Mouse (Mus musculus): Measurements from ENCODE around the gene Obox1. TPM values are rescaled to one million over a fixed set of nuclear protein-coding genes. Genes with fewer than 3 reads are reported as not detected.
"Not testable (repeated sequence)": the region's sequence is repeated elsewhere in the genome, so short reads cannot be mapped to it uniquely, and the experiment has no call there.

Gene Obox1
- not detected in 2 replicates for polyA plus RNA-seq (2011; ENCODE audit: insufficient read length, low read depth, missing spikeins)

DNA sequence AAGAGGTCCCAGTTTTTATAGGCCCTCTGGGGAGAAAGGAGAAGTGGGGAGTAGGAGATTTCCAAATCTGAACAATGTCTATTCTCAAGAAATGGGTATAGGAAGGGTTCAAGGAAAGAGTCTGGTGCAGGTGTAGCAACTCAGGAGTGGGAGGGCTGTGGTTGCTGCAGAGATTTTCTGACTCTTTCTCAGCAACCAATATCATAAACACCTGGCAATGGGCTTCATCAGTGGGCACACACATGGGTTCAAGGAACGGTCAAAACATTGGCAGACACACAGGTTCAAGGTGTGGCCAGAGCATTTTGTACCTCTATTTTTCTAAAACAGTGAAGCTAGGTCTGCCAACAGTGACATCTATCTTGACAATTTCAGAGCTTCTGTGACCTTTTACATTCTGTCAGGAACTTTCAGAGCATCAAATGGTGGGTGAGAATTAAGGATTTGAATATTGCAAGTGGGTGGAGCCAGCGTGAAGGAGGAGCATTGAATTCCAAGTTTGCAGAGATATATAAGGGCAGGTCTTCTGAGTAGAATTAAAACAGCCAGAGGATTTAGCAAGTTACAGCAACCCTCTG lies at the start of gene Obox1, which contains the start of gene Obox2:
Obox1 (plus strand) TSS at position 528 of the 578 bp plus-strand sequence.
Obox2 (plus strand) TSS at position 301 of the 578 bp plus-strand sequence.
- not testable (repeated sequence) for H3K27ac ChIP-seq (ENCODE audit: insufficient read depth, low read length); H3K4me3 ChIP-seq (ENCODE audit: insufficient read depth, low read length); H3K4me1 ChIP-seq (ENCODE audit: control insufficient read depth, insufficient read depth, low read length)

DNA sequence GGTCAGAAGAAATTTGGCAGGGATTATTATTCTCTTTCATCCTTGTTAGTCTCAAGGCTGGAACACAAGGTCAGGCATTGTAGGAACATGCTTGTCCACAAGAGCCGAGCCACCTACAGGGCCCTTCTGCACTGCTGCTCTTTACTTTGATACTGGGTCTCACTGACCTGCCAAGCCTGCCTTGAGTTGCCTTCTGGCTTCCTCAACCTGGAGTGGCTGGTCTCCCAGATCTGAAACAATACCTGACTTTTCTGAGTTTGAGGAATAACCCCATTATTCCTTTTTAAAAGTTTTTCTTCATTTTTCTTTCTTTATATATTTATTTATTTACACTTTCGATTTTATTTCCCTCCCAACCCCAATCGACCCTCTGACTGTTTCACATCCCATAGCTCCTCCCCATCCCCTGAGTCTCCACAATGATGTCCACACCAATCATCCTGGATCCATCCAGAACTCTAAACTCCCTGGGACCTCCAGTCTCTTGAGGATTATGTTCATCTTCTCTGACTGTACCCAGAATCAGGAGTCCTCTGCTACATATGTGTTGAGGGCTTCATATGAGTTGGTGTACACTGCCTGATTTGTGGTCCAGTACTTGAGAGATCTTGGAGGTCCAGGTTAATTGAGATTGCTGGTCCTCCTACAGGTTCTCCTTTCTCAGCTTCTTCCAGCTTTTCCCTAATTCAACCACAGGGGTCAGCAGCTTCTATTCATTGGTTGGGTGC lies 10.6 kb downstream of the Obox1 start:
- H3K4me3 ChIP-seq (ENCODE audit: insufficient read depth, low read length): not testable (repeated sequence)

DNA sequence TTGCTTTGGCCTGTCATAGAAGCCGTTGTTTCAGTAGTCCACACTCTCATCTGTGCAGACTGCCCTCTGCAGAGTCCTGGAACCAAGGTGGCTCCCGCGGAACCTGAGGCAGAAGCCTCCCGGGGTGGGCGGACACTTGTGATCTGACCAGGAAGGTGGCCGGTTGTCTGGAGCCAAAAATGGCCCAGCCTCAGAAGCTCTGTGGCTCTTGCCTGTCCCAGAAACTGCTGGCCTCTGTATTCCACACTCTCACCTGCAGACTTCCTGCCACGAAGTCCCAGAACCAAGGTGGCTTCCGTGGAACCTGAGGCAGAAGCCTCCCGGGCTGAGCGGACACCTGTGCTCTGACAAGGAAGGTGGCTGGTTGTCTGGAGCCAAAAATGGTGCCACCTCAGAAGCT lies 18.1 kb downstream of the Obox1 start:
- not testable (repeated sequence) for H3K4me1 ChIP-seq (ENCODE audit: control insufficient read depth, insufficient read depth, low read length); H3K4me3 ChIP-seq (ENCODE audit: insufficient read depth, low read length); H3K27ac ChIP-seq (ENCODE audit: insufficient read depth, low read length)

More for the DNA sequence above, 10.6 kb downstream of the Obox1 start:
- not testable (repeated sequence) for H3K4me1 ChIP-seq (ENCODE audit: control insufficient read depth, insufficient read depth, low read length); H3K27ac ChIP-seq (ENCODE audit: insufficient read depth, low read length)

DNA sequence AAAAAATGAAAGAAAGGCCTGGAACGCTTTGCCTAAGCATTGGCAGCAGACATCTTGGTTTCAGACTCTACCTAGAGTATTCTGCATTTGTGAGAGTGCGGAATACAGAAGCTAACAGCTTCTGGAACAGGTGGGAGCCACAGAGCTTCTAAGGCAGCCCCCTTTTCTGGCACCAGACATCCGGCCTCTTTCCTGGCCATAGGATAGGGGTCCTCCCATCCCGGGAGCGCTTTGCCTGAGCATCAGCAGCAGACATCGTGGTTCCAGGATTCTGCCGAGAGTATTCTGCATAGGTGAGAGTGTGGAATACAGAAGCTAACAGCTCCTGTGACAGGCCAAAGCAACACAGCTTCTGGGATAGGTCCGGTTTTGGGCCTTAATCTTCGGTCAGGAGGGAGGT lies 29.3 kb downstream of the Obox1 start:
- H3K4me1 ChIP-seq (ENCODE audit: control insufficient read depth, insufficient read depth, low read length); H3K4me3 ChIP-seq (ENCODE audit: insufficient read depth, low read length); H3K27ac ChIP-seq (ENCODE audit: insufficient read depth, low read length): not testable (repeated sequence)

DNA sequence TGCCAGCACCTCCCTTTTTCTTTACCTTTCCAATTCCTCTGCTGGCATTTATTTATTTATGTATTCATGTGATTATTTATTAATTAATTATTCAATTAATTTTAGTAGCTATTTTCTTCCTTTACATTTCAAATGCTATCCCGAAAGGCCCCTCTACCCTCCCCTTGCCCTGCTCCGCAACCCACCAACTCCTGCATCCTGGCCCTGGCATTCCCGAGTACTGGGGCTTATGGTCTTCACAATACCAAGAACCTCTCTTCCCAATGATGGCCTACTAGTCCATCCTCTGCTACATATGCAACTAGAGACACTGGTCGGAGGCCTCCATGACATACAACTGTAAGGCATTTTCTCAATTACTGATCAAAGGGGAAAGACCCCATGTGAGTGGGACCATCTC lies 36.8 kb downstream of the Obox1 start:
- not testable (repeated sequence) for H3K4me1 ChIP-seq (ENCODE audit: control insufficient read depth, insufficient read depth, low read length); H3K4me3 ChIP-seq (ENCODE audit: insufficient read depth, low read length); H3K27ac ChIP-seq (ENCODE audit: insufficient read depth, low read length)

DNA sequence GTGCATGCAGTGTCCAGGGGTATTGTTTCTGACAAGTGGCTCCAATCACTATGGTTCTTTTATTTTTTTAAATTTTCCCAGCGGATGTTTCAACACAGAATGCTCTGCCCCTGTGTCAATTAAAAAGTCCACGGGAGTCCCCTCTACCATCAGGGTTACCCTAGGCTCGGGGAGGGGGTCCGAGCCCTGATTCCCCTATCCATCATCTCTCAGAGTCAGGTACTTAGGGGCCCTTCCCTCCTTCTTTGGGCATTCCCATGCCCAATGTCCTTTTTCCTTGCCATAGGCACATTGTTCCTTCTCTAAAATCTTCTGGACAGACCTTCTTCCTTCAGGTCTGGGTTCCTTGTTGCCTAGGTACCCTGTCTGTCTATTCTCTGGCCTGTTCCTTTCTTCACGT lies 120.7 kb downstream of the Obox1 start:
- not testable (repeated sequence) for H3K4me3 ChIP-seq (ENCODE audit: insufficient read depth, low read length)

More for the DNA sequence above, 120.7 kb downstream of the Obox1 start:
- H3K4me1 ChIP-seq (ENCODE audit: control insufficient read depth, insufficient read depth, low read length); H3K27ac ChIP-seq (ENCODE audit: insufficient read depth, low read length): not testable (repeated sequence)

Other genes starting within 250 kb of the Obox1 start
- gene Obox2, start 227 bp upstream of the Obox1 start, polyA plus RNA-seq (2011; ENCODE audit: insufficient read length, low read depth, missing spikeins): not detected in 2 replicates